Mouse (Mus musculus) kidney, postnatal 0 days (tissue): ENCODE measurements around the gene Mab21l3. TPM values are rescaled to one million over a fixed set of nuclear protein-coding genes. Genes with fewer than 3 reads are reported as not detected.

Experiments used
- ATAC-seq: fragments of 200-750 bp; cut with Nextera tagmentation; replicated peaks from 2 replicates; pipeline ENCODE4 v1.8.0; 2017; ENCODE audit warnings: low read depth, moderate number of reproducible peaks, moderate TSS enrichment, moderate library complexity; ENCODE audit not compliant: low FRiP score
- DNase-seq: peaks from one replicate; pipeline ENCODE4 v3.0.0-alpha.2; 2016; ENCODE audit warnings: low spot score
- H3K27ac ChIP-seq: fragments of 300-500 bp; sonication (generic); 2 replicates; pipeline ENCODE4 v1.5.1; 2014; ENCODE audit warnings: mild to moderate bottlenecking
- H3K27me3 ChIP-seq: fragments of 300-500 bp; sonication (generic); 2 replicates; pipeline ENCODE4 v1.6.1; 2014; ENCODE audit warnings: low read length, mixed read lengths; ENCODE audit not compliant: insufficient read depth
- H3K36me3 ChIP-seq: fragments of 300-500 bp; sonication (generic); 2 replicates; pipeline ENCODE4 v1.6.1; 2014; ENCODE audit warnings: low read length, mixed read lengths; ENCODE audit not compliant: insufficient read depth
- H3K4me1 ChIP-seq: fragments of 300-500 bp; sonication (generic); replicated peaks from 2 replicates; pipeline ENCODE4 v1.6.1; 2014; ENCODE audit warnings: antibody characterized with exemption, low read length, mixed read lengths; ENCODE audit not compliant: insufficient read depth
- H3K4me2 ChIP-seq: fragments of 300-500 bp; sonication (generic); 2 replicates; pipeline ENCODE4 v1.6.1; 2014; ENCODE audit warnings: mild to moderate bottlenecking, low read length, moderate library complexity, mixed read lengths
- H3K4me3 ChIP-seq: fragments of 300-500 bp; sonication (generic); replicated peaks from 2 replicates; pipeline ENCODE4 v1.5.1; 2014; ENCODE audit warnings: low read depth, low read length
- H3K9ac ChIP-seq: fragments of 300-500 bp; sonication (generic); 2 replicates; pipeline ENCODE4 v1.6.1; 2014; ENCODE audit warnings: low read depth, low read length
- H3K9me3 ChIP-seq: fragments of 300-500 bp; sonication (generic); replicated peaks from 2 replicates; pipeline ENCODE4 v1.6.1; 2016; ENCODE audit warnings: low read length, inconsistent platforms, mixed read lengths
- CTCF ChIP-seq: IDR thresholded peaks from 2 replicates; pipeline ENCODE4 v1.5.1; 2016; ENCODE audit warnings: antibody characterized with exemption, low read depth, mild to moderate bottlenecking, moderate library complexity
- WGBS: fragments of 180-500 bp; shearing (Covaris S2); extraction: QIAGEN DNeasy Blood & Tissue Kit; methylation state at CpG from one replicate; pipeline ENCODE4 v1.1.7; 2014; 5-methylcytosine and 5-hydroxymethylcytosine counted together
- polyA plus RNA-seq: library from polyadenylated mRNA; unstranded; fragments of >200 nt; fragmentation: Nextera tagmentation; extraction: Ambion mirVana; gene quantifications from 2 replicates; pipeline ENCODE4 v1.2.1, GENCODE M21; 2015

Mab21l3 gene
- polyA plus RNA-seq, 1 experiment from 2014 or later, result 1.0 TPM

GRCm38 (mm10) chr3:101836045-101836444, 12.7 kb downstream of the Mab21l3 start:
- H3K4me1 ChIP-seq, result peaks cover 13% of the 10 kb centered on the region; the same call in 1 of the 2 replicates
- no peaks in the 10 kb centered on the region for H3K27me3 ChIP-seq
- no peaks in the 10 kb centered on the region for H3K36me3 ChIP-seq
- no peak overlapping the region for H3K27ac ChIP-seq
- 0 out of 2 replicates have a peak overlapping the region, but pooled peaks have one; percentile 2 for H3K4me3 ChIP-seq
- H3K9ac ChIP-seq, result no peak overlapping the region
- ATAC-seq (peak; percentile 91), DNase-seq (peak; percentile 95)
- no peaks in the 10 kb centered on the region for H3K9me3 ChIP-seq
- peak overlapping the region; percentile 47 for H3K4me2 ChIP-seq
- WGBS, result 2% methylated on average over 8 of the region's 8 CpGs
- no peak for TF ChIP-seq CTCF

GRCm38 (mm10) chr3:101831189-101831858, 17.4 kb downstream of the Mab21l3 start:
- 26% methylated on average over 10 of the region's 10 CpGs for WGBS
- H3K36me3 ChIP-seq, result no peaks in the 10 kb centered on the region
- H3K27me3 ChIP-seq, result no peaks in the 10 kb centered on the region
- no peak overlapping the region for H3K4me2 ChIP-seq
- H3K9ac ChIP-seq, result no peak overlapping the region
- ATAC-seq, result peak; percentile 67
- TF ChIP-seq CTCF, result no peak
- H3K9me3 ChIP-seq, result no peaks in the 10 kb centered on the region
- 0 out of 2 replicates have a peak overlapping the region, but pooled peaks have one; percentile 10 for H3K27ac ChIP-seq
- no peak overlapping the region for H3K4me3 ChIP-seq
- DNase-seq, result peak; percentile 55
- H3K4me1 ChIP-seq, result peaks cover 13% of the 10 kb centered on the region; the same call in 1 of the 2 replicates

DNA sequence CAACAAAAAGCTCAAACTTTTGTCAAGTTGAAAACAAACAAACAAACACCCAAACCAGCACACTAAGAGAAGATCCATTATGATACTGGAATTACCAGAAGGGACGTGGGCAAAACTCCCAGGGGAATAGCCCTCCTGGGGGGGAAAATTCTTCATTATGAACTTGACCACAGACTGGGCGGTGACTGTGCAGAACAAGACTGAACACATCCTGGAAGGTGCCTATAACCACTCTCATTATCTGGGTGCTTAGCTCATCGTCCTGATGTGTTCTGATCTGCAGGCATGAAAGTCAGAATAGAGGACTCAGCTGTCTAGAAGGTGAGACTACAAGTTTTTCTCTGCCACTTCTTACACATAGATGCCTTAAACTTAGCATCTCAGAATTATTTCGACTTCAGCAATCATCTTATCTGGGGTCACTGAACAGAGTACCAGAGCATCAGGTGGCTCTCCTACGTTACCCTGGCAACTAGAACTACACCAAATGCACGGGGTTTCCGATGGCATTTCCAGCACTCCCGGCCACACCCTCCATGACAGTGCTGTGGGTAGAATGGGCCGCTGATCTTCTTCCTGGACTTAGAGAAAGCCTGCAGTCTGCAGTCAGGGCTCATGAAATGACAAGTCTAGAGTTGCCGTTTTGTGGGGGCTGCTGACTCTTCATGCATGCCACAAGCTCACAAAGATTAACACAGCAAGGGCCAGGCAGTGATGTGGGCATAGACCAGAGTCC, 18.7 kb downstream of the Mab21l3 start:
- no peak for ATAC-seq
- Histone ChIP-seq H3K27ac (no peak overlapping the region), H3K4me3 (no peak overlapping the region), H3K27me3 (no peaks in the 10 kb centered on the region), H3K9ac (no peak overlapping the region), H3K9me3 (no peaks in the 10 kb centered on the region), H3K4me1 (peaks cover 9% of the 10 kb centered on the region; the same call in 1 of the 2 replicates), H3K36me3 (no peaks in the 10 kb centered on the region), H3K4me2 (no peak overlapping the region)
- TF ChIP-seq CTCF, result no peak
- peak; percentile 23 for DNase-seq
- WGBS, result 59% methylated on average over 10 of the region's 10 CpGs

DNA sequence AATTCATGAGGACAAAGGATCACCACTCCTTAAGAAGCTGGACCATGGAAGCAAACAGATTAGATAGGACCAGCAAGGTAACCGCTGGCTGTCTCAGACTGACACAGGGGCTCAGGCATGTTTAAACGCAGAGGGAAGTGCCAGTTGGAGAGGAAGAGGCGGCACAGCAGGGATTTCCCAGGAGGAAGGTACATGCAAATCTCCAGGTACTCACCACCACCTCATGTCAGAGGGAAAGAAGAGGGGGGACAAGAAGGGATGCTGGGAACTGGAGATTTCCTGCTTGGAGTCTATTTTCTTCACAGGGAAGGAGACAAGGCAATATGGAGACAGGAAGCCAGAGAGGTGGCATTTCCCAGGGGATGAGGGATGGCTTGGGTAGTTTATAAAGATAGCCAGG, 20.2 kb downstream of the Mab21l3 start:
- no peaks in the 10 kb centered on the region for H3K36me3 ChIP-seq
- no peak overlapping the region for H3K4me2 ChIP-seq
- ATAC-seq, result no peak
- H3K27ac ChIP-seq, result no peak overlapping the region
- H3K27me3 ChIP-seq, result no peaks in the 10 kb centered on the region
- TF ChIP-seq CTCF, result no peak
- no peak for DNase-seq
- no peak overlapping the region for H3K4me3 ChIP-seq
- 67% methylated on average over 3 of the region's 3 CpGs for WGBS
- H3K9ac ChIP-seq, result no peak overlapping the region
- H3K9me3 ChIP-seq, result no peaks in the 10 kb centered on the region
- H3K4me1 ChIP-seq, result peaks cover 9% of the 10 kb centered on the region; the same call in 1 of the 2 replicates

DNA sequence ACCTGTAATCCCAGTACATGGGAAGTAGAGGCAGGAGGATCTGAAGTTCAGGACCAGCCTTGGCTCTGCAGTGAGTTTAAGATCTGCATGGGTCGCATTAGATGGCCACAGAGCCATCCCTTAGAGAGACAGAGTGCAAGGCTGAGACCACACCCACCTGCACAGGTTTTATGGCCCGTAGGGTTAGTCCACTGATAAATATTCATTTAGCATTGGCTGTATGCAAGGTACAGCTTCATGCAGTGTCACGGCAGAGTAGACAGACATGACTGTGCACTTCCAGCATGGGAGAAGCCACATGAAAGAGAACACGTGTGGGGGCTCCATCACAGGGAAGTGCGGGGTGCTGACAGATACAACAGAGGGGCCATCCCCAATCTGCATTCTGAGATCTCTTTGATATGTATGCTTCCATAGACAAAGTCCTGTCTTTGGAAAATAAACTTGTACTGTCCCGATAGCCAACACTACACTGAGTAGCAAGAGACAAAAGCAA, 21.5 kb downstream of the Mab21l3 start:
- TF ChIP-seq CTCF, result no peak
- ATAC-seq, result no peak
- H3K36me3 ChIP-seq, result no peaks in the 10 kb centered on the region

GRCm38 (mm10) chr3:101824338-101824737, 24.4 kb downstream of the Mab21l3 start:
- Histone ChIP-seq H3K4me3 (no peak overlapping the region), H3K27ac (no peak overlapping the region), H3K4me2 (no peak overlapping the region), H3K9me3 (no peaks in the 10 kb centered on the region), H3K9ac (no peak overlapping the region), H3K4me1 (no peaks in the 10 kb centered on the region), H3K36me3 (no peaks in the 10 kb centered on the region), H3K27me3 (no peaks in the 10 kb centered on the region)
- WGBS, result 73% methylated on average over 9 of the region's 9 CpGs
- DNase-seq (no peak), ATAC-seq (0 out of 2 replicates have a peak, but pooled peaks have one; percentile 37)
- no peak for TF ChIP-seq CTCF

More for the DNA sequence above, 21.5 kb downstream of the Mab21l3 start:
- H3K27me3 ChIP-seq, result no peaks in the 10 kb centered on the region
- H3K4me3 ChIP-seq, result no peak overlapping the region
- no peak overlapping the region for H3K9ac ChIP-seq
- peaks cover 8% of the 10 kb centered on the region; the same call in 1 of the 2 replicates for H3K4me1 ChIP-seq
- WGBS, result 78% methylated on average over 6 of the region's 6 CpGs
- H3K4me2 ChIP-seq, result no peak overlapping the region
- no peak overlapping the region for H3K27ac ChIP-seq
- H3K9me3 ChIP-seq, result no peaks in the 10 kb centered on the region
- no peak for DNase-seq
